22 mouse cellular contexts compared by ENCODE assay signal in genomic region chr10:60395605-60396004, GRCm38 (mm10). TPM values are rescaled to one million over a fixed set of nuclear protein-coding genes. Genes with fewer than 3 reads are reported as not detected.
DNase-seq lines count a peak whose midpoint lies in the region; ATAC-seq lines count a peak whose summit lies in the region.
"Had no signal": no experiment of that assay in that cellular context is flagged by ENCODE, and none has a peak within 500 bp of the region (broad histone marks: within the 10 kb centered on the region; RNA-seq: fewer than 3 reads in every experiment).

No protein-coding gene starts in this region.

- ATAC-seq in neural tube, embryonic 13.5 days (ENCODE audit: low read depth) = no peak
- peak; percentile 32 for ATAC-seq in monocyte, adult 5-6 weeks (replicated peaks; ENCODE audit: insufficient number of reproducible peaks, low FRiP score, low TSS enrichment, poor library complexity, severe bottlenecking)
- no peak for ATAC-seq in kidney, embryonic 14.5 days (ENCODE audit: low FRiP score, low TSS enrichment)
- ATAC-seq: forebrain, embryonic 14.5 days; intestine, postnatal 0 days had no signal

- H3K27me3 ChIP-seq in neural tube, embryonic 13.5 days = no peaks in the 10 kb centered on the region
- no peaks in the 10 kb centered on the region for H3K27me3 ChIP-seq in kidney, embryonic 14.5 days (ENCODE audit: control insufficient read depth, insufficient read depth, low read length)
- H3K27me3 ChIP-seq: embryonic facial prominence, embryonic 12.5 days; heart, embryonic 12.5 days; hindbrain, embryonic 13.5 days; limb, embryonic 12.5 days; liver, embryonic 13.5 days had no signal

- no peak for DNase-seq in neural tube, embryonic 10.5 days (ENCODE audit: extremely low spot score, low spot score)
- DNase-seq in c-Kit-positive CD71-negative TER-119-negative erythroid progenitor cells, embryonic 14.5 days (ENCODE audit: low read depth) = peak; percentile 28
- DNase-seq in c-Kit-positive CD71-positive TER-119-positive erythroid progenitor cells, embryonic 14.5 days (ENCODE audit: low spot score) = no peak
- DNase-seq in right cerebral cortex, postnatal 4 days = no peak
- DNase-seq: adrenal gland, postnatal 25 days; cerebellum, adult 8-10 months; heart, postnatal 14 days; kidney, postnatal 10 days; liver, embryonic 13.5 days had no signal

- H3K9ac ChIP-seq in neural tube, embryonic 13.5 days = no peak overlapping the region
- H3K9ac ChIP-seq in kidney, embryonic 14.5 days (ENCODE audit: low read depth, low read length) = no peak overlapping the region
- H3K9ac ChIP-seq: embryonic facial prominence, embryonic 12.5 days; heart, embryonic 12.5 days; hindbrain, embryonic 13.5 days; limb, embryonic 12.5 days; liver, embryonic 13.5 days; lung, embryonic 14.5 days had no signal

- peaks cover 53% of the 10 kb centered on the region for H3K4me1 ChIP-seq in neural tube, embryonic 13.5 days (replicated peaks)
- H3K4me1 ChIP-seq in kidney, embryonic 14.5 days (ENCODE audit: control insufficient read depth, insufficient read depth, low read length) = peaks cover 5% of the 10 kb centered on the region; the same call in 1 of the 2 replicates
- H3K4me1 ChIP-seq: embryonic facial prominence, embryonic 12.5 days; liver, embryonic 13.5 days had no signal

- H3K4me2 ChIP-seq in neural tube, embryonic 13.5 days = no peak overlapping the region
- H3K4me2 ChIP-seq in kidney, embryonic 14.5 days (replicated peaks; ENCODE audit: low read depth, low read length) = no peak overlapping the region
- H3K4me2 ChIP-seq: embryonic facial prominence, embryonic 12.5 days; heart, embryonic 12.5 days; hindbrain, embryonic 13.5 days; limb, embryonic 12.5 days; liver, embryonic 13.5 days; lung, embryonic 14.5 days had no signal

- no peak overlapping the region for H3K4me3 ChIP-seq in neural tube, embryonic 13.5 days
- no peak overlapping the region for H3K4me3 ChIP-seq in kidney, embryonic 14.5 days (ENCODE audit: low read length)
- H3K4me3 ChIP-seq: embryonic facial prominence, embryonic 12.5 days; heart, embryonic 12.5 days; hindbrain, embryonic 13.5 days; limb, embryonic 12.5 days; liver, embryonic 13.5 days had no signal

- no peaks in the 10 kb centered on the region for H3K9me3 ChIP-seq in neural tube, embryonic 13.5 days
- no peaks in the 10 kb centered on the region for H3K9me3 ChIP-seq in kidney, embryonic 14.5 days (ENCODE audit: control insufficient read depth, low read length)
- H3K9me3 ChIP-seq: embryonic facial prominence, embryonic 12.5 days; heart, embryonic 12.5 days; hindbrain, embryonic 13.5 days; limb, embryonic 12.5 days; liver, embryonic 13.5 days had no signal

- H3K27ac ChIP-seq in neural tube, embryonic 13.5 days (replicated peaks) = peak overlapping the region; percentile 46; the same call in 1 of the 2 replicates
- H3K27ac ChIP-seq in kidney, embryonic 14.5 days (ENCODE audit: low read depth, low read length) = no peak overlapping the region
- H3K27ac ChIP-seq: embryonic facial prominence, embryonic 12.5 days; limb, embryonic 12.5 days; liver, embryonic 13.5 days had no signal

- H3K36me3 ChIP-seq in neural tube, embryonic 13.5 days = no peaks in the 10 kb centered on the region
- no peaks in the 10 kb centered on the region for H3K36me3 ChIP-seq in kidney, embryonic 14.5 days (ENCODE audit: control insufficient read depth, insufficient read depth, low read length)
- H3K36me3 ChIP-seq: embryonic facial prominence, embryonic 12.5 days; G1E; heart, embryonic 12.5 days; hindbrain, embryonic 13.5 days; limb, embryonic 12.5 days; liver, embryonic 13.5 days had no signal

- WGBS in neural tube, embryonic 13.5 days = 69% methylated on average over 5 of the region's 5 CpGs
- WGBS in kidney, embryonic 14.5 days = 69% methylated on average over 5 of the region's 5 CpGs

RNA-seq across cellular contexts. Expression of gene Gm17455, which starts 3.9 kb away (rescaled TPM):
- polyA plus RNA-seq in neural tube, embryonic 13.5 days (2015; fragmentation: Nextera tagmentation; extraction: Ambion mirVana) = 4.9 and 12.3 TPM in 2 replicates
- total RNA-seq in monocyte, adult 5-6 weeks (2017) = not detected in 3 replicates
- 0.70 and 1.0 TPM in 2 replicates for polyA plus RNA-seq in kidney, embryonic 14.5 days (2014; fragmentation: Nextera tagmentation; extraction: Ambion mirVana)
- total RNA-seq: adrenal gland, postnatal 25 days; G1E; gastrocnemius, adult 18-20 months; heart, postnatal 14 days; layer of hippocampus, adult 18-20 months had no signal
- polyA plus RNA-seq: G1E; liver, embryonic 13.5 days had no signal

RNA-seq across cellular contexts. Expression of gene Vsir, which starts 49.0 kb away (rescaled TPM):
- 2.8 and 3.0 TPM in 2 replicates for polyA plus RNA-seq in neural tube, embryonic 13.5 days (2015; fragmentation: Nextera tagmentation; extraction: Ambion mirVana)
- 223 to 337 TPM (median 251 TPM) in 3 replicates for total RNA-seq in monocyte, adult 5-6 weeks (2017)
- polyA plus RNA-seq in kidney, embryonic 14.5 days (2014; fragmentation: Nextera tagmentation; extraction: Ambion mirVana) = 2.2 and 4.6 TPM in 2 replicates
